Mouse (Mus musculus): ENCODE measurements at regions not wholly inside any gene's neighbourhood (a gene's known extent, or its start where the extent isn't known, plus 50 kb on each side); places are given as distances from the start of the nearest gene placed in this dataset.

- H3K36me3 ChIP-seq (ENCODE audit: control insufficient read depth, insufficient read depth, low read length), result no peaks in the 10 kb centered on the region
- H3K9me3 ChIP-seq (ENCODE audit: control insufficient read depth, low read length), result no peaks in the 10 kb centered on the region
- no peak overlapping the region for H3K9ac ChIP-seq (ENCODE audit: low read depth, low read length)
- no peaks in the 10 kb centered on the region for H3K4me1 ChIP-seq (replicated peaks; ENCODE audit: control insufficient read depth, insufficient read depth, low read length)
- ATAC-seq (ENCODE audit: low FRiP score), result peak; percentile 74
- WGBS, result 59% methylated on average over 12 of the region's 12 CpGs
- H3K27me3 ChIP-seq (ENCODE audit: control insufficient read depth, insufficient read depth, low read length), result no peaks in the 10 kb centered on the region
- H3K4me3 ChIP-seq (ENCODE audit: low read depth, low read length), result no peak overlapping the region
- DNase-seq (ENCODE audit: low spot score), result peak; percentile 19
- no peak overlapping the region for H3K27ac ChIP-seq (ENCODE audit: low read depth, low read length)
- H3K4me2 ChIP-seq (replicated peaks; ENCODE audit: low read depth, low read length), result no peak overlapping the region
These were observed 112.9 kb upstream of the Cdkn3 start for GRCm38 (mm10) chr14:46647319-46647974.

GRCm38 (mm10) chr14:46646673-46647318 is 113.5 kb upstream of the Cdkn3 start:
- ATAC-seq (ENCODE audit: low FRiP score), result peak; percentile 65; the same call in 1 of the 2 replicates
- Histone ChIP-seq H3K9ac (ENCODE audit: low read depth, low read length) (no peak overlapping the region), H3K4me2 (replicated peaks; ENCODE audit: low read depth, low read length) (no peak overlapping the region), H3K4me3 (ENCODE audit: low read depth, low read length) (no peak overlapping the region), H3K27ac (ENCODE audit: low read depth, low read length) (no peak overlapping the region), H3K4me1 (replicated peaks; ENCODE audit: control insufficient read depth, insufficient read depth, low read length) (no peaks in the 10 kb centered on the region), H3K36me3 (ENCODE audit: control insufficient read depth, insufficient read depth, low read length) (no peaks in the 10 kb centered on the region), H3K27me3 (ENCODE audit: control insufficient read depth, insufficient read depth, low read length) (no peaks in the 10 kb centered on the region), H3K9me3 (ENCODE audit: control insufficient read depth, low read length) (no peaks in the 10 kb centered on the region)
- WGBS, result 72% methylated on average over 14 of the region's 14 CpGs
- DNase-seq (ENCODE audit: low spot score), result no peak

- no peak for DNase-seq (ENCODE audit: low spot score)
- H3K9ac ChIP-seq (ENCODE audit: low read depth, low read length), result no peak overlapping the region
- no peak overlapping the region for H3K4me2 ChIP-seq (replicated peaks; ENCODE audit: low read depth, low read length)
- H3K4me3 ChIP-seq (ENCODE audit: low read depth, low read length), result no peak overlapping the region
- no peak for ATAC-seq (ENCODE audit: low FRiP score)
- no peaks in the 10 kb centered on the region for H3K36me3 ChIP-seq (ENCODE audit: control insufficient read depth, insufficient read depth, low read length)
- H3K4me1 ChIP-seq (replicated peaks; ENCODE audit: control insufficient read depth, insufficient read depth, low read length), result no peaks in the 10 kb centered on the region
- no peak overlapping the region for H3K27ac ChIP-seq (ENCODE audit: low read depth, low read length)
- no peaks in the 10 kb centered on the region for H3K27me3 ChIP-seq (ENCODE audit: control insufficient read depth, insufficient read depth, low read length)
- H3K9me3 ChIP-seq (ENCODE audit: control insufficient read depth, low read length), result no peaks in the 10 kb centered on the region
- WGBS, result 17% methylated on average over 8 of the region's 8 CpGs
These were observed 121.1 kb upstream of the Cdkn3 start for GRCm38 (mm10) chr14:46639116-46639826.

GRCm38 (mm10) chr14:46638516-46638915 is 121.8 kb upstream of the Cdkn3 start:
- H3K36me3 ChIP-seq (ENCODE audit: control insufficient read depth, insufficient read depth, low read length), result no peaks in the 10 kb centered on the region
- no peaks in the 10 kb centered on the region for H3K27me3 ChIP-seq (ENCODE audit: control insufficient read depth, insufficient read depth, low read length)
- H3K4me1 ChIP-seq (replicated peaks; ENCODE audit: control insufficient read depth, insufficient read depth, low read length), result no peaks in the 10 kb centered on the region
- DNase-seq (ENCODE audit: low spot score) (no peak), ATAC-seq (ENCODE audit: low FRiP score) (no peak)
- no peak overlapping the region for H3K4me3 ChIP-seq (ENCODE audit: low read depth, low read length)
- H3K4me2 ChIP-seq (replicated peaks; ENCODE audit: low read depth, low read length), result no peak overlapping the region
- H3K27ac ChIP-seq (ENCODE audit: low read depth, low read length), result no peak overlapping the region
- H3K9me3 ChIP-seq (ENCODE audit: control insufficient read depth, low read length), result no peaks in the 10 kb centered on the region
- WGBS, result 89% methylated on average over 6 of the region's 6 CpGs
- no peak overlapping the region for H3K9ac ChIP-seq (ENCODE audit: low read depth, low read length)

- DNase-seq (ENCODE audit: low spot score) (no peak), ATAC-seq (ENCODE audit: low FRiP score) (no peak)
- Histone ChIP-seq H3K4me2 (replicated peaks; ENCODE audit: low read depth, low read length) (no peak overlapping the region), H3K36me3 (ENCODE audit: control insufficient read depth, insufficient read depth, low read length) (no peaks in the 10 kb centered on the region), H3K4me1 (replicated peaks; ENCODE audit: control insufficient read depth, insufficient read depth, low read length) (no peaks in the 10 kb centered on the region), H3K27me3 (ENCODE audit: control insufficient read depth, insufficient read depth, low read length) (no peaks in the 10 kb centered on the region), H3K9ac (ENCODE audit: low read depth, low read length) (no peak overlapping the region), H3K9me3 (ENCODE audit: control insufficient read depth, low read length) (no peaks in the 10 kb centered on the region), H3K4me3 (ENCODE audit: low read depth, low read length) (no peak overlapping the region), H3K27ac (ENCODE audit: low read depth, low read length) (no peak overlapping the region)
- 85% methylated on average over 5 of the region's 5 CpGs for WGBS
These were observed 123.1 kb upstream of the Cdkn3 start for GRCm38 (mm10) chr14:46637240-46637639.

GRCm38 (mm10) chr14:46636364-46636763 is 124.0 kb upstream of the Cdkn3 start:
- Histone ChIP-seq H3K4me2 (replicated peaks; ENCODE audit: low read depth, low read length) (no peak overlapping the region), H3K4me3 (ENCODE audit: low read depth, low read length) (no peak overlapping the region), H3K9ac (ENCODE audit: low read depth, low read length) (no peak overlapping the region), H3K4me1 (replicated peaks; ENCODE audit: control insufficient read depth, insufficient read depth, low read length) (no peaks in the 10 kb centered on the region), H3K27ac (ENCODE audit: low read depth, low read length) (no peak overlapping the region), H3K9me3 (ENCODE audit: control insufficient read depth, low read length) (no peaks in the 10 kb centered on the region), H3K36me3 (ENCODE audit: control insufficient read depth, insufficient read depth, low read length) (no peaks in the 10 kb centered on the region), H3K27me3 (ENCODE audit: control insufficient read depth, insufficient read depth, low read length) (no peaks in the 10 kb centered on the region)
- WGBS, result 92% methylated on average over 6 of the region's 6 CpGs
- ATAC-seq (ENCODE audit: low FRiP score) (no peak), DNase-seq (ENCODE audit: low spot score) (no peak)

- Histone ChIP-seq H3K9me3 (ENCODE audit: control insufficient read depth, low read length) (no peaks in the 10 kb centered on the region), H3K4me1 (replicated peaks; ENCODE audit: control insufficient read depth, insufficient read depth, low read length) (no peaks in the 10 kb centered on the region), H3K36me3 (ENCODE audit: control insufficient read depth, insufficient read depth, low read length) (no peaks in the 10 kb centered on the region), H3K9ac (ENCODE audit: low read depth, low read length) (no peak overlapping the region), H3K27me3 (ENCODE audit: control insufficient read depth, insufficient read depth, low read length) (no peaks in the 10 kb centered on the region), H3K4me2 (replicated peaks; ENCODE audit: low read depth, low read length) (no peak overlapping the region), H3K27ac (ENCODE audit: low read depth, low read length) (no peak overlapping the region), H3K4me3 (ENCODE audit: low read depth, low read length) (no peak overlapping the region)
- WGBS, result 81% methylated on average over 3 of the region's 3 CpGs
- no peak for DNase-seq (ENCODE audit: low spot score)
- no peak for ATAC-seq (ENCODE audit: low FRiP score)
These were observed 125.0 kb upstream of the Cdkn3 start for GRCm38 (mm10) chr14:46635322-46635721.

GRCm38 (mm10) chr14:46634656-46635244 is 125.6 kb upstream of the Cdkn3 start:
- no peaks in the 10 kb centered on the region for H3K27me3 ChIP-seq (ENCODE audit: control insufficient read depth, insufficient read depth, low read length)
- H3K4me1 ChIP-seq (replicated peaks; ENCODE audit: control insufficient read depth, insufficient read depth, low read length), result no peaks in the 10 kb centered on the region
- H3K27ac ChIP-seq (ENCODE audit: low read depth, low read length), result no peak overlapping the region
- H3K9ac ChIP-seq (ENCODE audit: low read depth, low read length), result no peak overlapping the region
- no peaks in the 10 kb centered on the region for H3K9me3 ChIP-seq (ENCODE audit: control insufficient read depth, low read length)
- no peak overlapping the region for H3K4me2 ChIP-seq (replicated peaks; ENCODE audit: low read depth, low read length)
- H3K4me3 ChIP-seq (ENCODE audit: low read depth, low read length), result no peak overlapping the region
- ATAC-seq (ENCODE audit: low FRiP score) (no peak), DNase-seq (ENCODE audit: low spot score) (no peak)
- WGBS, result 76% methylated on average over 12 of the region's 12 CpGs
- H3K36me3 ChIP-seq (ENCODE audit: control insufficient read depth, insufficient read depth, low read length), result no peaks in the 10 kb centered on the region
